Mouse (Mus musculus) liver, postnatal 0 days (tissue): ENCODE measurements around the gene Ccnyl1.

Source experiments
- CTCF ChIP-seq: sonication (generic); IDR thresholded peaks from 2 replicates; pipeline ENCODE4 v1.5.1; 2016; ENCODE audit warnings: antibody characterized with exemption, low read depth
- EP300 ChIP-seq: IDR thresholded peaks from 2 replicates; pipeline ENCODE4 v1.6.1; 2016; ENCODE audit warnings: antibody characterized with exemption, low read depth, mild to moderate bottlenecking

- TF ChIP-seq EP300: no peak
- TF ChIP-seq CTCF: peak; percentile 74
These were observed 19.6 kb downstream of the Ccnyl1 start for GRCm38 (mm10) chr1:64709891-64710290.
